Mouse (Mus musculus) megakaryocyte-erythroid progenitor cell, adult 5-6 weeks (primary cell): ENCODE results near the gene Cep89. TPM values are rescaled to one million over a fixed set of nuclear protein-coding genes. Genes with fewer than 3 reads are reported as not detected.

ENCODE experiments used
- ATAC-seq: replicated peaks from 2 replicates; pipeline ENCODE4 v1.8.0; 2016; ENCODE audit warnings: mild to moderate bottlenecking, inconsistent platforms; ENCODE audit not compliant: severe bottlenecking, poor library complexity, low FRiP score, low TSS enrichment
- total RNA-seq, 2 experiments: library from RNA; stranded (forward) in 1 of 2; stranded (reverse) in 1 of 2; fragments of 200-1000, 215-1000 nt in 1 of 2; fragments of >200 nt in 1 of 2; fragmentation: Nextera tagmentation in 1 of 2; gene quantifications; 2 replicates each; pipeline ENCODE4 v1.2.3; 2014 to 2017

Gene Cep89
- total RNA-seq (2014; fragmentation: Nextera tagmentation) (18.0 and 25.1 TPM in 2 replicates), total RNA-seq (2017) (17.9 and 26.0 TPM in 2 replicates)

- peak; percentile 93 for ATAC-seq
Observed at GRCm38 (mm10) chr7:35396542-35397168, at the start of gene Cep89, which contains the start of gene Faap24. Gene Cep89, plus strand, starts transcription at chr7:35397035. Gene Faap24, minus strand, starts transcription at chr7:35396836.

GRCm38 (mm10) chr7:35347918-35348700 is 48.7 kb upstream of the Cep89 start:
- no peak for ATAC-seq

DNA sequence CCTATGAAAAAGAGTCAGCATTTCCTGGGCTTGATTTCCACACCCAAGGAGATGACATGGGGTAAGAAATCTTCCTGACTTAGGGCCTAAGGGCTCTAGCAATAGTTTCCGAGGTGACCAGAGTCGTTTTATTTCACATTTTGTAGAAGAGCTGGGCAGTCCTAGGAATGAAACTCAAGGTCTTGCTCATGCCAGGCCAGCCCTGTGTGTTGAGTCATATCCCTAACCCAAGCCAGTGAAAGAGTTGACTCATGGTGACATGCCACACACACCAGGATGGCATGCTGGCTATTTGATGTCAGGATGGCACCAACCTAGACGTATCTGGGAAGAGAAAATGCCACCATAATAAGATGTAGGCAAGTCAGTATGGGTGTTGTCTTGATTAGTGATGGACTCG is 47.8 kb upstream of the Cep89 start:
- no peak for ATAC-seq

DNA sequence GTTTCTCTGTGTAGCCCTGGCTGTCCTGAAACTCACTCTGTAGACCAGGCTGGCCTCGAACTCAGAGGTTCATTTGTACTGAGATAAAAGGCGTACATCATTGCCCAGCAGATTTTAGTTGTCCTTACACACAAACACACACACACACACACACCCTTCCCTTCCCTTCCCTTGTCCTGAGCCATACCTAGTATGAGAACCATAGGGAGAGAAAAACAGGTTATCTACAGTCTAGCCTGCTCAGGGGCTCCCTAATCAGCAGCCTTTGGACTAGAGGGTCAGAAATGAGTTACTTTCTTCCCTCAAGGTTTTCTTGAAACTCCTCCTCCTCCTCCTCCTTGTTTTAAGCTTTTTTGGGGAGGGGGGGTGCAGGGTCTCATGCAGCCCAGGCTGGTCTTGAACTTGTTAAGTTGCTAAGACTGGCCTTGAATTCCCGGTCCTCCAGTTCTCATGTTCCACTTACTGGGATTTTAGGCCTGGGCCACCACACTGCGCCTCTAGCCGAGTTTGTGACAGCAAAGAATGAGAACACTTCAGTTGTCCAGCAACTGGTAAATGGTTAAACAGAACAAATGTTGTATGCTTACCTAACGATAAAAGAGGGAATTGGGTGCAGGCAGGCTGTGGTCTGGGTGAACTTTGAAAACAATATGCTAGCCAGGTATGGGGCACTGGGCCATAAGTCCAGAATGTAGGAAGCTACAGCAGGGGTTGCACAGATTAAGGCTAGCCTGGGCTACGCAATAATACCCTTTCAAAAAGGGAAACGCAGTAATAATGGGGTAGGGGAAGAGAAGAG is 46.8 kb upstream of the Cep89 start:
- no peak for ATAC-seq

GRCm38 (mm10) chr7:35351155-35351554 is 45.7 kb upstream of the Cep89 start:
- ATAC-seq = no peak

DNA sequence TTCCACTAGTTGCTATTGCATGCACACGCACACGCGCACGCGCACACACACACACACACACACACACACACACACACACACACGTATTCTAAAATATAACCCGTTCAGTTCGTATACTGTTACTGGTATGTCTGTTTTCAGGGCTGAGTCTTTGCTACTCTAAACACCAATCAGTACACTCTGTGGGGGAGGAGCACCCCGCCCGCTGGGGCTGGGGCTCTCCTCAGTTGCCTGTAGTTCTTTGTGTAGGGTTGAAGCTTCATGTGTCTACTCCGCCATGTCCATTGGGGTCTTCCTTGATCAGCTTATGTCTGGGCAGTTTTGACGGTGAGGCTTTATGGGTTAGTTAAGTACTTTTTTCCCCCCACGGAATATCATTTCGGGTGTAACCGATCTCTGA is 43.5 kb upstream of the Cep89 start:
- no peak for ATAC-seq

DNA sequence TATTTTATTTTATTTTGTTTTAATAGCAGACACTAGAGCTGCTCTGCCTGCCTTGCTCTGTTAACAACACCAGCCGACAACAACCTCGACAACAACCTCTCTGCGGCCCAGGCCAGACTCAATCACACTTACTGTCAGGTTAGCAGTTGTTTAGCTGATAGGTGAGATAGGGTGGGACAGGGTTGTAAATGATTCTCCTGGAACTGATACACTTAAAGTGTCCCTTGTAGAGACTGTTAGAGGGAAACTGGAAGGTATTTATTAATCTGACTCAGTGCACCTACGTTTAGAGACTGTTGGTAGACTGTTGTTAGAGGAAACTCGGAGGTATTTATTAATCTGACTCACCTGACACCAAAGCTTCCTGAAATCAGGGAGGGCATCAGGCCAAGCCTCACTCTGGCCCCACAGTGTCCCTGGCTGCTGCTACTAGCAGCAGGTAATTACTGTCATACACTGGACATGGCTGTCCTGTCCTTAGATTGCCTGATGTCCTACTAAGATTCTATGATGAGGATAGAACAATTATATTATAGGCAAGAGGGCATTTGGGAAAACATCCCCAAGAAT is 41.4 kb upstream of the Cep89 start:
- ATAC-seq = no peak

- no peak for ATAC-seq
Observed at GRCm38 (mm10) chr7:35357621-35358020, 39.2 kb upstream of the Cep89 start.

DNA sequence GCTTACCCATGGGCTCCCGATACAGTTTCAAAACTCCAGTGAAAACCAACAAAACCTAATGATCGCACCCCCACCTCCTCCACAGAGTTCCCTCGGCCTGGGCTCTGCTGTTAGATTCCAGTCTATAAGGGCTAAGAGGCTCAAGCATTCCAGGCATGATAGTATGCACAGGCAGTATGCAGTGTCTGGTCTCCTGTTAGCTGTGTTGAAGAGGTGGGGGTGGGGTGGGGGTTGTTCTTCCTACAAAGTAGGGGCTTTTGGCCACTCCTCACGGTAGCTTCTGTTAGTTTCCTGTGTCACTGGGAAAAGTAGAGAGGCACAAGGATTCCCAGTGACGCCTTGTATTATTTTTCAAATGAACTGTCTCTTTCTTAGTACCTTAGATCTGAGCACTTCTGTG is 34.6 kb upstream of the Cep89 start:
- no peak for ATAC-seq

GRCm38 (mm10) chr7:35362868-35363267 is 34.0 kb upstream of the Cep89 start:
- no peak for ATAC-seq

DNA sequence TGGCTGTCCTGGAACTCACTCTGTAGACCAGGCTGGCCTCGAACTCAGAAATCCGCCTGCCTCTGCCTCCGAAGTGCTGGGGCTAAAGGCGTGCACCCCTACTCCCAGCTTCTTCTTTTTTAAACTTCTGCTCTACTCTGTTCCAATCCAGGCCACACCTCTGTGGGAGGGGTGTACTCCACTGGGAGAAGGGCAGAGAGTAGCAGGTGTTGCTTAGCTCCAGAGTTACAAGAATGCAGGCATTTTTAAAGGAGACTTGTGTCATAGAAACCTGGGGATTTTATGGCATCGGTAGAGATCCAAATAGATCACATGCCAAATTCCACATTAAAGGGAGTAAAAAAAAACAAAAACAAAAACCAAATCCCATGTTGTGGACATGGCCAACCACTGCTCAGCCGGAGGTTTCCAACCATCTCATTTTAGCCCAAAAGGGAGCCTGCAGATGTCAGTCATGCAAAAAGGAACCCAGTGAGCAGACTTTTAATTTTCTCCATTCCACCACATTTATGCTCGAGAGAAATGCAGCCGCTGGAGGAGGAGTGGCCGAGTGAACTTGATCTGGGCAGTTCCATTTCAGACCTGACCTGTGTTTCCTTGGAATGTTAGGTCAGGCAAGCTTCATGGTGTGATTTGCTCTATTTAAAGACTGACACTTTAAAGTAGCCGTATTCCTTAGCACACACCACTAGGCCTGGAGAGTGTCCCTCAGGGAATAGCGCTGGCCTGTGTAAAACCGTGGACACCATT is 31.5 kb upstream of the Cep89 start:
- ATAC-seq = no peak

- ATAC-seq = no peak
Observed at GRCm38 (mm10) chr7:35371096-35371495, 25.7 kb upstream of the Cep89 start.

- ATAC-seq = no peak
Observed at GRCm38 (mm10) chr7:35372483-35373017, 24.3 kb upstream of the Cep89 start.

DNA sequence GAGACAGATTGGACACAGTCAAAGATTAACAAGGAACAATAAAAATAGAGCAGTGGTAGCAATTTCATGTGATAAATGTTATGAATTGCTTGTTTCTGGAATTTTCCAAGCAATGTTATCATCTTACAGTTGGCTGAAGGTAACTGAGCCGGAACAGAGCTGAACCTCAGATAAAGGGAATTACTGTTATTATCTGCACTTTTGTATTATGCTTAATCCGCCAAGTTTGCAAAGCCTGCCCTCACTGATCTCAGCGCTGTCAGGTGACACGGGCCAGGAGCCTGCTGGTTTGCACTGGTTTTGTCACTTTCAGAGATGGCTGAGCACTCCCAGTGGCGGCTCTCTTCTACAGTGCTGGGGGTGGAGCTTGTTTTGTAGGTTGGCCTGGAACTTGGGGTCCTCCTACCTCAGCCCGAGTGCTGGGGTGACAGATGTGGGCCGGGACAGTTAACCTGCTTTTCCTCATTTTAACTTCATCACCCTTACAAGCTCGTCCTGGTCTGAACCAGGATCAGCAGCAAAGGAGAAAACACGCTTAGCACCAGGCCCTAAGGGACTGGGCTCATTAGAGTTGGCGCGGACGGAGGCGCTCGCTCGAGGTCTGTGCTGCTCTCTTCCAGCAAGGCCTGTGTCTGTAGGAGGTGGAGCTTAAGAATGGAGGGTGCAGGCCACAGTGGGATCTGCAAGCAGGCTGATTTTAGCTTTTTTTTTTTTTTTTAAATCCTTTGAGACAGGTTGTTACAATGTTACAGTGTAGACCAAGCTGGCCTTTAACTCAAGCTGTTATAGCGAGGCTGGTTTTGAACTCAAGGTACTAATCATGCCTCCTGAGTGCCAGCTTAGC is 23.5 kb upstream of the Cep89 start:
- peak; percentile 78 for ATAC-seq

GRCm38 (mm10) chr7:35374265-35374664 is 22.6 kb upstream of the Cep89 start:
- ATAC-seq = no peak

- ATAC-seq = no peak
Observed at GRCm38 (mm10) chr7:35376623-35377022, 20.2 kb upstream of the Cep89 start.

DNA sequence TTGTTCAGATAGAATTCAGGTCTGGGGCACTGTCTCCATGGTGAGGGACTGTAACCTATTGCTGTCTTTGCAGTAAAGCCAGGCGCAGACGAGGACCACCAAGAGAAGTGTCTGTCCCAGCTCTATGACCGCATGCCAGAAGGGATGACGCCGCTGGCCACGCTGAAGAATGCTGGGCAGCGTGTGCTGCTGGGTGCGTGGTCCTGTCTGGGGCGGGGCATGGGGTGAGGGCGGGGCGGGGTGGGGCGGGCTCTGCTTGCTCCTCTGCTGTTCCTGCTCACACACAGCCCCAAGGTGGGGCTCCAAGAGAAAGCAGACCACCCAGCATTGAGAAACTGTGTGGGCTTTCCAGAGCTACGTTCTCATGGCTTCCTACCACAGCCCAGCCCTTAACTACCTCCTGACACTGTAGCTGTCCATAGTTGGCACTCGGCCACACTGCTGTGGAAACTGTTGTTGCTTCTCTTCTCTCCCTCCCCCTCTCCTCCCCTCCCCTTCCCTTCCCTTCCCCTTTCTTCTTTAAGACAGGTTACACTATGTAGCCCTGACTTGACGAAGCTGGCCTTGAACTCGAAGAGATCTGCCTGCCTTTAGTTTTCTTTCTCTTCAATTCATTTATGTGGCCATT is 17.2 kb upstream of the Cep89 start:
- ATAC-seq = peak; percentile 53; the same call in 1 of the 2 replicates

GRCm38 (mm10) chr7:35380351-35380750 is 16.5 kb upstream of the Cep89 start:
- no peak for ATAC-seq
